Mouse (Mus musculus): ENCODE measurements around the gene Atp8a1. TPM values are rescaled to one million over a fixed set of nuclear protein-coding genes. Genes with fewer than 3 reads are reported as not detected.

Atp8a1 gene
- polyA plus RNA-seq, 1 experiment from 2014 or later = 45.2 TPM

DNA sequence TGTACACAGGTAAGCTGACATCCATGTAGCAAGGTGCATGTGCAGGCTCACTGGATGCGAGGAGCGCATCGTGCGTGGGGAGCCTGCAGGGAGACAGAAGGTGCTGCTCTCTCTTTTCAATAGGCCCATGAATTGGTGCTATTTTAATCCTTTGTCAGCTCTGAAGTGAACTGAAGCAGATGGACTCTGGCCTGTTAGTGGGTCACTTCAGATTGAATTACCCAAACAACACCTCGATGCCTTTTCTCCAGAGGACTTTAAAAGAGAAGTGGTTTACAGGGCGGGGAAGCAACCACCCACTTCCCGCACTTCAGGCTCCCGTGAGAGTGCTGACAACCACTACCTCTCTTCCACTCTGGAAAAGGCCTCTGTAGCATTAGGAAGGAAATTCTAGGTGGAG, 46.4 kb downstream of the Atp8a1 start:
- Histone ChIP-seq H3K4me2 (no peak overlapping the region), H3K36me3 (peaks cover 91% of the 10 kb centered on the region), H3K27ac (no peak overlapping the region), H3K4me1 (replicated peaks) (peaks cover 20% of the 10 kb centered on the region), H3K4me3 (replicated peaks) (no peak overlapping the region), H3K9ac (no peak overlapping the region), H3K9me3 (replicated peaks) (no peaks in the 10 kb centered on the region), H3K27me3 (no peaks in the 10 kb centered on the region)
- WGBS (ENCODE audit: insufficient replicate concordance) = 78% methylated on average over 8 of the region's 8 CpGs
- no peak for DNase-seq
- no peak for ATAC-seq (ENCODE audit: low read depth)

DNA sequence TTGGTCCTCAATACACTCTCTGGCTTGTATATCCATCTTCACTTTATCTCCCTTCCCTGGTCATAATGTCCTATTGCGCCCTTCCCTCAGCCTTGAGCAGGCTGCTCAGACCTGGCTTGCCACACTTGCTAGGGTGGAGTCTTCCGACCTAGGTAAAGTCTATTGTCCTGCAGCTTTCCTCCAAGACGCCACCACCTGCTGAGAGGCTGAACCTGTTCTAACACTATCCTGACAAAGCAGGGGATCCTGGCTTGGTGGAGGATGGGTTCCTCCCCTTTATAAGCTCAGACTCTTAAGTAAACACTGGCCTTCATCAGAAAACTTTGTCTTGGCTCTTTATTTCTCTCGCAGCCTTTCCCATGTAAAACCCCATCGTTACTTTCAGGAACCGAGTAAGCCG, 47.4 kb downstream of the Atp8a1 start:
- DNase-seq = no peak
- peaks cover 89% of the 10 kb centered on the region for H3K36me3 ChIP-seq

DNA sequence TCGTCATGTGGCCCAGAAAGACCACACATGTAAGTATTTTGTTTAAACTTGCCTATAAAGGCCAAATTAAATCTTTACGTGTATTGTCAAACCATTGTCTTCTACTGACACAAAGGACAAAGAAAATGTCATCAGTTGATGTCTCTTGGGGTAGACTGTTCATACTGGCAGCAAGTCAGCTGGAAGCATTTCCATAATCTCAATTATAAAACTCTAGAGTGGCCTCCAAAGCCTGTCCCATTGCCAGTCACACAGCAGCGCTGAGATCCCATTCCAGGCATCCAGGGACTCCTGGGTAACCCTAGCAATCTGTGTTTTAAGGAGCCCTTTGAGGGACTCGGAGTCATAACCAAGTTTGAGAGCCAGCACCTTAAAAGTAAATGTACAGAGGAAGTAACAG, 48.9 kb downstream of the Atp8a1 start:
- Histone ChIP-seq H3K36me3 (peaks cover 85% of the 10 kb centered on the region), H3K4me1 (replicated peaks) (peaks cover 17% of the 10 kb centered on the region), H3K4me3 (replicated peaks) (no peak overlapping the region), H3K27me3 (no peaks in the 10 kb centered on the region), H3K9me3 (replicated peaks) (no peaks in the 10 kb centered on the region), H3K27ac (no peak overlapping the region), H3K9ac (no peak overlapping the region), H3K4me2 (no peak overlapping the region)
- no peak for ATAC-seq (ENCODE audit: low read depth)
- 88% methylated on average over 4 of the region's 4 CpGs for WGBS (ENCODE audit: insufficient replicate concordance)
- DNase-seq = no peak

More for the DNA sequence above, 47.4 kb downstream of the Atp8a1 start:
- no peak overlapping the region for H3K4me3 ChIP-seq (replicated peaks)
- no peaks in the 10 kb centered on the region for H3K9me3 ChIP-seq (replicated peaks)
- H3K9ac ChIP-seq = no peak overlapping the region
- no peak overlapping the region for H3K4me2 ChIP-seq
- WGBS (ENCODE audit: insufficient replicate concordance) = 88% methylated on average over 7 of the region's 7 CpGs
- H3K27ac ChIP-seq = no peak overlapping the region
- H3K27me3 ChIP-seq = no peaks in the 10 kb centered on the region
- peaks cover 20% of the 10 kb centered on the region for H3K4me1 ChIP-seq (replicated peaks)
- ATAC-seq (ENCODE audit: low read depth) = no peak

DNA sequence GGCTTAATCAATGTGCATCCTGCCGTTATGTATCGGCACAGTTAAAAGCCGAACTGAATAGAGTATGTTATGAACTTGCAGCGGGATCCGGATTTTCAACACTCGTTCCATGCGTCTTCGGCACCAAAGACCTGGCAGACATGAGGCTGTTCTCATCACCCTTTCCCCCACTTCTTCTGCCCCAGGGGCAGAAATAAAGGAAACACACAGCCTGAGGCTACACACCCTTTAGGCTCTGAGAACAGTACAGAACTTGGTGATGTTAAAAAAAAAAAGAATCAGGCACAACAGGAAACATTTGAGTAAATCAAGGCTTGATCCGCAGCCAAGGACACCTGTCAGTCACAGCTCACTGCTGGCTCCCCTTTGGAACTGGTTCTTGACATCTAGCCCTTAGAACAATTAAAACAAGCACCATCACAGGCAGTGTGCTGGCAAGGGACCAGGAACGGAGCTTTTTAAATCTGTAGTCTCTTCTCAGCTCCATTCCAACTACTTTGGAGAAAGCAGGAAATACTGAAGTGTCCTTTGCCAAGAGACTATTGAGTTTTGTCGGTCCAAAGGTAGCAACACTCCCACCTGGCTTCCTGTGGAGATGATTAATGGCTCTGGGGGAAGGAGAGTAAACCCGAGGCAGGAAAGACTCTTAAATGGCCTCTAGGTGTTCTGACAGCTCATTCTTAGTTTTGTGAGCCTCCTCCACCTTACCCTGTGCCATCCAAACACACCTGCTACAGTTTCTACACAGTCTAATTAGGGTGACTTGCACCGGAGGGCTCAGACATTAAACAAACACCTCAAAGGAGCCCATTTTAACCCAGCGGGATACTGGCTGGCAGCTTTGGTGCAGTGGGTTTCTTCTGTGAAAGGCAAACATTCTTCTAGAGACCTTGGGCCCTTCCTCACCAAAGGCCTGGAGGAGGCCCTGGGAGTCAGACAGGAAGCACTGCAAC, 50.0 kb downstream of the Atp8a1 start:
- no peak for ATAC-seq (ENCODE audit: low read depth)
- Histone ChIP-seq H3K27me3 (no peaks in the 10 kb centered on the region), H3K36me3 (peaks cover 79% of the 10 kb centered on the region), H3K4me1 (replicated peaks) (peaks cover 10% of the 10 kb centered on the region), H3K9me3 (replicated peaks) (no peaks in the 10 kb centered on the region), H3K27ac (no peak overlapping the region), H3K4me2 (no peak overlapping the region), H3K9ac (no peak overlapping the region), H3K4me3 (replicated peaks) (no peak overlapping the region)
- 78% methylated on average over 14 of the region's 14 CpGs for WGBS (ENCODE audit: insufficient replicate concordance)
- DNase-seq = no peak

DNA sequence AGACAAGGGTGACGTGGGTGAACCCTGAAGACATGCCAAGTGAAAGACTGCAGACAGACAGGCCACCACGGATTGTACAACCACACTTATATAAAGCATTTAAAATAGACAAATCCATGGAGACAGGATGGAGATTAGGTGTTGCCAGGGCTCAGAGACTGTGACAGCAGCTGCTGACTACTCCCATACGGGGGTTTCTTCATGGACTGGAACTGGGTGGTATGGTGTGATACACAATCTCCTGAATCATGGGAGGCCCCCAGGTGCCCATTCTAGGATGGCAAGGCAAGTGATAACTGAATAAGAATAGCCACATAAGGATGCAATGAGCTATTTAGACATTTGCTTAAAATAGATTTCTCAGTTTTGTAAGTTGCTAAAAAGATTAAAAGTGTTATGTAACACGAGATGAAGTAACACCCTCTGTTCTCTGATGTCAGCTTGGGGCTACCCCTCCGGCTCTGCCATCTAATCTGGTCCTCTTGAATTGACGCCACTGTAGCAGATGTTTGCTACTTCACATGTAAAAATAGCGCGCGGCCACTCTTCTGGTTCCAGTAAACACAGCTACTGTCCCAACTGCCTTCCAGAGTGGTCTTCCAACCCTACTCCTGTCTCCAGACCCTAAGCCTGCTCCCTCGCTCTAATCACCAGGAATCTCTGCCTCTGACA, 53.0 kb downstream of the Atp8a1 start:
- Histone ChIP-seq H3K4me1 (replicated peaks) (peaks cover 10% of the 10 kb centered on the region), H3K27ac (no peak overlapping the region), H3K27me3 (no peaks in the 10 kb centered on the region), H3K4me2 (no peak overlapping the region), H3K36me3 (peaks cover 54% of the 10 kb centered on the region), H3K9me3 (replicated peaks) (no peaks in the 10 kb centered on the region), H3K4me3 (replicated peaks) (no peak overlapping the region), H3K9ac (no peak overlapping the region)
- ATAC-seq (ENCODE audit: low read depth) (no peak), DNase-seq (no peak)
- 80% methylated on average over 10 of the region's 10 CpGs for whole genome bisulfite sequencing (ENCODE audit: insufficient replicate concordance)

DNA sequence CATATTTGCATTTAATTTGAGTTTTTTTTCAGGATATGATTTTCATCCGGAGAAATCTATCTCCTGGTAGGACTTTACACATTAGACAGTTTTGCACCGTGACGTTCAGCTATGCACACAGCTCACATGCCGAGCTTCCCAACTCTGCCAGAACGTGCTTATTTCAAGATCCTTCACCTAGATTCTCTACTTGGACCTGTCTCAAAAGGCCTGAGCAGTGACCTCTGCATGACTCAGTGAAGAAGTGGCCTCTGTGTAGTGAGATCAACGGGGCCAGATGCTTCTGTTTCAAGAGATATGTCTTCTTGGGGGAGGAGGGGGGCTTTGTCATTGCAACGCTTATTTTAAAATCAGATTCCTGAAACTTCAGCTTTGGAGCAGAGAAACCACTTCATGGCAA, 64.5 kb downstream of the Atp8a1 start:
- Histone ChIP-seq H3K4me2 (no peak overlapping the region), H3K9me3 (replicated peaks) (no peaks in the 10 kb centered on the region), H3K9ac (no peak overlapping the region), H3K27ac (no peak overlapping the region), H3K4me3 (replicated peaks) (no peak overlapping the region), H3K36me3 (peaks cover 47% of the 10 kb centered on the region), H3K4me1 (replicated peaks) (no peaks in the 10 kb centered on the region), H3K27me3 (no peaks in the 10 kb centered on the region)
- ATAC-seq (ENCODE audit: low read depth) (no peak), DNase-seq (no peak)
- 60% methylated on average over 7 of the region's 7 CpGs for WGBS (ENCODE audit: insufficient replicate concordance)

DNA sequence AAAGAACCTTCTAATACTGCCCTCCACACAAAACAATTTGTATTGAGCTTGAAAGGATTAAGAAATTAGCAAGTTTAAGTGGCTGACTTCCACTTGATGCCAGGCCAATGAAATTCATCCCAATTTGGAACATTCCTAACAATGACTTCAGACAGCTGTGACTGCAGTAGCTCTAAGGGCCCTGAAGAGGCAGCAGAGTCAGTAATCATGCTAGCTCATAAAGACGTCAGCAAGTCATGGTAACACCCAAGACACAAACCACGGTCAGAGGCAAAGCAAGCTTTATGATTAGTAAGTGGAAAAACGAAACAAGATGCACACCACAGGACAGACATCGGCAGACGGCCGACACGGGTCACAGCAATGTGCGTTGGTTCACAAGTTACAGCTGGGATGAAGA, 69.2 kb downstream of the Atp8a1 start:
- H3K27me3 ChIP-seq = no peaks in the 10 kb centered on the region
- peaks cover 57% of the 10 kb centered on the region for H3K36me3 ChIP-seq
- H3K4me2 ChIP-seq = no peak overlapping the region
- no peak overlapping the region for H3K4me3 ChIP-seq (replicated peaks)
- H3K4me1 ChIP-seq (replicated peaks) = no peaks in the 10 kb centered on the region
- 0 out of 2 replicates have a peak, but pooled peaks have one; percentile 39 for ATAC-seq (ENCODE audit: low read depth)
- H3K9ac ChIP-seq = no peak overlapping the region
- no peak overlapping the region for H3K27ac ChIP-seq
- H3K9me3 ChIP-seq (replicated peaks) = no peaks in the 10 kb centered on the region
- WGBS (ENCODE audit: insufficient replicate concordance) = 73% methylated on average over 8 of the region's 8 CpGs
- no peak for DNase-seq

DNA sequence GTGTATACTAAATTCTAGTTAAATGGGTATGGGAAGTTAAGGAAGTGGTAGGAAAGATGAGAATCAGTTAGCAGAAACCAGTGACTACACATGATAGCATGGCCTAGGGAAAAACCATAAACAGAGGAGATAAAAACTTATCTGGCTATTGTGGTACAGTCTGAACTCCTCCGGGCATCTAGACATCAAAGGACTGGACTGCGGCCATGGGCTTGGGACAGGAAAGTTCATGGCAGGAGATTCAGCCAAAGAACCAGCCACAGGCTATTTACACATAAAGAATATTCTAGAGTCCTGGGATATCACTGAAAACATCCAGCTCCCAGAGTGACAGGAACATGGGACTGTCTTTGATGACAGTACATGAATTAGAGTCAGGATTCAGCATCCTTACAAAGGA, 73.0 kb downstream of the Atp8a1 start:
- no peaks in the 10 kb centered on the region for H3K9me3 ChIP-seq (replicated peaks)
- WGBS (ENCODE audit: insufficient replicate concordance) = 82% methylated on average over 2 of the region's 2 CpGs
- no peak overlapping the region for H3K9ac ChIP-seq
- H3K27ac ChIP-seq = no peak overlapping the region
- DNase-seq = no peak
- H3K27me3 ChIP-seq = no peaks in the 10 kb centered on the region
- H3K36me3 ChIP-seq = peaks cover 65% of the 10 kb centered on the region
- no peaks in the 10 kb centered on the region for H3K4me1 ChIP-seq (replicated peaks)
- H3K4me2 ChIP-seq = no peak overlapping the region
- no peak for ATAC-seq (ENCODE audit: low read depth)
- no peak overlapping the region for H3K4me3 ChIP-seq (replicated peaks)

DNA sequence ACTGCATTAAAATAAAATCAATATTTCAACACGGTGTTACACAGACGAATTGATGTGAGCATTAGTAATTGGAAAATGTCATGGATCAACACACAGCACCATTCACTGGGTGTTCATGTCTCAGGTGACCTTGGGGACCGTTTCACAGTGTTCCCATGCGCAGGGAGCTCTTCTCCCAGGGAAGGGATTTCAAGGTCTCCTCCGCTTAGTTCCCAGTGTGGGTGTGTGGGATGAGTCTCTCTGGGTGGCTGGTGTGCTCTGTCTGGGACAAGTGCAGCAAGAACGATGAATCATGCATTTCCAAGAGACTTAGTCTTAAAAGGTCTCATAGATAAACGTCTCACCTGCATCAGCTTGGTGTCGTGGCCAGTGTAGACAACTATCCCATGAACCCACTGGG, 78.5 kb downstream of the Atp8a1 start:
- no peak overlapping the region for H3K9ac ChIP-seq
- H3K27me3 ChIP-seq = no peaks in the 10 kb centered on the region
- H3K27ac ChIP-seq = no peak overlapping the region
- H3K4me3 ChIP-seq (replicated peaks) = no peak overlapping the region
- no peak overlapping the region for H3K4me2 ChIP-seq
- no peaks in the 10 kb centered on the region for H3K4me1 ChIP-seq (replicated peaks)
- H3K36me3 ChIP-seq = peaks cover 77% of the 10 kb centered on the region
- ATAC-seq (ENCODE audit: low read depth) = no peak
- 86% methylated on average over 8 of the region's 8 CpGs for WGBS (ENCODE audit: insufficient replicate concordance)
- no peak for DNase-seq
- no peaks in the 10 kb centered on the region for H3K9me3 ChIP-seq (replicated peaks)

DNA sequence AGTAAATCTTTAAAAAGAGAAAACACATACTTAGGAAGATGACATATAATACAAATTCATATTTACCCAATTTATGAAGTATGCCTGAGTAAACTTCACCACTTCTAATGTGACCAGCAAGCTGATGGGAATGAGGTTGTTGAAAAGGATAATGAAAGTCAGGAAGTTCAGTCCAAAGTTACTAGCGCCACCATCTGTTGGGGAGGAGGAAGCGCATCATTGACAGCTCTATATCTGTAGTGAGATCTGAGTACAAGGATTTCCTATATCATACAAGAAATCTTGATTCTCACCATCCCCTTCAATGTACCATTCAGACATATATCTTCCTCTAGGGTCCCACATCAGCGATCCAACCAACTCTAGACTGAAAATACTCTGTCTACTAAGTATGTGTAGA, 82.4 kb downstream of the Atp8a1 start:
- 93% methylated on average over 3 of the region's 3 CpGs for WGBS (ENCODE audit: insufficient replicate concordance)
- no peak overlapping the region for H3K4me2 ChIP-seq
- ATAC-seq (ENCODE audit: low read depth) = no peak
- H3K4me3 ChIP-seq (replicated peaks) = no peak overlapping the region
- DNase-seq = no peak
- H3K27ac ChIP-seq = no peak overlapping the region
- no peaks in the 10 kb centered on the region for H3K9me3 ChIP-seq (replicated peaks)
- H3K9ac ChIP-seq = no peak overlapping the region
- no peaks in the 10 kb centered on the region for H3K27me3 ChIP-seq
- H3K4me1 ChIP-seq (replicated peaks) = no peaks in the 10 kb centered on the region
- peaks cover 81% of the 10 kb centered on the region for H3K36me3 ChIP-seq

DNA sequence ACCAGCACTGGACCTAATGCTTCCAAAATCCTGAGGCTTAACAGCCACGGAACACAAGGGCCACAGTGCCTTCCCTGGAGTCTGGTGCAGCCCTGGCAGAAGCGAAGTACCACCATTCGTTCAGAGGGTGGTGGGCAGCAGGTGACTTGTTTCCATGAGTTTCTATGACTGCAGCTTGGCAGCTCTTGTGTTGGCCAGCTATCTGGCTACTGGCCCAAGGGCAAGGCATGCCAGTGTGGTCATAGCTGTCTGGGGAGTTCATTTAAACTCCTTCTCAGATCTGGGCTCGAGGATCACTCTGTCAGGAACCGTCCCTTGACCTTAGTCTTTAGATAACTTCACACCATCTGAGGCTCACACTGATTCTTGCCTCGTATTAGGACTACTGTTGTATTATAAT, 89.1 kb downstream of the Atp8a1 start:
- H3K36me3 ChIP-seq = peaks cover 71% of the 10 kb centered on the region
- DNase-seq = no peak
- no peaks in the 10 kb centered on the region for H3K9me3 ChIP-seq (replicated peaks)
- H3K27ac ChIP-seq = no peak overlapping the region
- 89% methylated on average over 6 of the region's 6 CpGs for WGBS (ENCODE audit: insufficient replicate concordance)
- H3K4me2 ChIP-seq = no peak overlapping the region
- no peaks in the 10 kb centered on the region for H3K4me1 ChIP-seq (replicated peaks)
- ATAC-seq (ENCODE audit: low read depth) = no peak
- H3K4me3 ChIP-seq (replicated peaks) = no peak overlapping the region
- H3K27me3 ChIP-seq = no peaks in the 10 kb centered on the region
- H3K9ac ChIP-seq = no peak overlapping the region
